Mouse (Mus musculus) spleen, postnatal 14 days (tissue): ENCODE measurements around the gene Zmynd8.

Experiments
- DNase-seq, 2 experiments: peaks; one replicate each; pipeline ENCODE4 v3.0.0; 2021 to 2022; ENCODE audit warnings: low spot score in 2 of 2

The Zmynd8 gene

GRCm38 (mm10) chr2:165747975-165748374 is 150.8 kb downstream of the Zmynd8 start:
- DNase-seq: no peak

GRCm38 (mm10) chr2:165745306-165746098 is 153.3 kb downstream of the Zmynd8 start:
- no peak for DNase-seq

- DNase-seq: no peak
Measured at GRCm38 (mm10) chr2:165742210-165742786, 156.5 kb downstream of the Zmynd8 start.

GRCm38 (mm10) chr2:165741526-165742050 is 157.2 kb downstream of the Zmynd8 start:
- DNase-seq: no peak

GRCm38 (mm10) chr2:165740982-165741381 is 157.8 kb downstream of the Zmynd8 start:
- DNase-seq: no peak

GRCm38 (mm10) chr2:165740381-165740780 is 158.4 kb downstream of the Zmynd8 start:
- DNase-seq: no peak

GRCm38 (mm10) chr2:165736297-165736696 is 162.5 kb downstream of the Zmynd8 start:
- DNase-seq: no peak
